Mouse (Mus musculus): Measurements from ENCODE around the gene Rnf20. TPM values are rescaled to one million over a fixed set of nuclear protein-coding genes. Genes with fewer than 3 reads are reported as not detected.

Gene Rnf20
- polyA plus RNA-seq, 1 experiment from 2014 or later, result 57.4 TPM

- WGBS, result 87% methylated on average over 6 of the region's 6 CpGs
- Histone ChIP-seq H3K4me1 (no peaks in the 10 kb centered on the region), H3K4me3 (no peak overlapping the region), H3K4me2 (no peak overlapping the region), H3K27me3 (replicated peaks) (no peaks in the 10 kb centered on the region), H3K27ac (no peak overlapping the region), H3K9me3 (no peaks in the 10 kb centered on the region), H3K36me3 (replicated peaks) (no peaks in the 10 kb centered on the region), H3K9ac (no peak overlapping the region)
- no peak for ATAC-seq (replicated peaks)
Observed at GRCm38 (mm10) chr4:49676071-49676470, 44.3 kb downstream of the Rnf20 start.

- no peak overlapping the region for H3K9ac ChIP-seq
- H3K9me3 ChIP-seq, result no peaks in the 10 kb centered on the region
- no peaks in the 10 kb centered on the region for H3K4me1 ChIP-seq
- H3K27ac ChIP-seq, result no peak overlapping the region
- no peaks in the 10 kb centered on the region for H3K27me3 ChIP-seq (replicated peaks)
- no peaks in the 10 kb centered on the region for H3K36me3 ChIP-seq (replicated peaks)
- ATAC-seq (replicated peaks), result no peak
- WGBS, result 81% methylated on average over 7 of the region's 7 CpGs
- no peak overlapping the region for H3K4me3 ChIP-seq
- no peak overlapping the region for H3K4me2 ChIP-seq
Observed at GRCm38 (mm10) chr4:49676790-49677189, 45.0 kb downstream of the Rnf20 start.

- ATAC-seq (replicated peaks), result no peak
- WGBS, result 94% methylated on average over 11 of the region's 11 CpGs
Observed at GRCm38 (mm10) chr4:49680171-49680875, 48.5 kb downstream of the Rnf20 start.

GRCm38 (mm10) chr4:49681812-49682211 lies 50.0 kb downstream of the Rnf20 start, which contains the start of gene Ppp3r2:
Gene Ppp3r2, minus strand, starts transcription at chr4:49682024.
- no peak within 1 kb of the TSS for H3K4me2 ChIP-seq
- no peaks in the 10 kb centered on the region for H3K9me3 ChIP-seq
- WGBS, result 91% methylated on average over 13 of the region's 13 CpGs
- no peaks in the 10 kb centered on the region for H3K4me1 ChIP-seq
- no peaks in the 10 kb centered on the region for H3K36me3 ChIP-seq (replicated peaks)
- H3K9ac ChIP-seq, result no peak within 1 kb of the TSS
- no peaks in the 10 kb centered on the region for H3K27me3 ChIP-seq (replicated peaks)
- H3K4me3 ChIP-seq, result no peak within 1 kb of the TSS
- ATAC-seq (replicated peaks), result no peak
- H3K27ac ChIP-seq, result no peak within 1 kb of the TSS

More at GRCm38 (mm10) chr4:49680171-49680875, 48.5 kb downstream of the Rnf20 start:
- H3K4me3 ChIP-seq, result no peak overlapping the region
- H3K27ac ChIP-seq, result no peak overlapping the region
- H3K4me2 ChIP-seq, result no peak overlapping the region
- no peaks in the 10 kb centered on the region for H3K4me1 ChIP-seq
- no peaks in the 10 kb centered on the region for H3K9me3 ChIP-seq
- H3K27me3 ChIP-seq (replicated peaks), result no peaks in the 10 kb centered on the region
- H3K9ac ChIP-seq, result no peak overlapping the region
- no peaks in the 10 kb centered on the region for H3K36me3 ChIP-seq (replicated peaks)

GRCm38 (mm10) chr4:49688594-49689288 lies 56.9 kb downstream of the Rnf20 start:
- H3K27me3 ChIP-seq (replicated peaks), result no peaks in the 10 kb centered on the region
- H3K4me3 ChIP-seq, result no peak overlapping the region
- no peaks in the 10 kb centered on the region for H3K9me3 ChIP-seq
- peak overlapping the region; percentile 55; the same call in 1 of the 2 replicates for H3K27ac ChIP-seq
- no peak overlapping the region for H3K9ac ChIP-seq
- H3K36me3 ChIP-seq (replicated peaks), result no peaks in the 10 kb centered on the region
- WGBS, result 13% methylated on average over 9 of the region's 9 CpGs
- peaks cover 7% of the 10 kb centered on the region for H3K4me1 ChIP-seq
- H3K4me2 ChIP-seq, result no peak overlapping the region
- ATAC-seq (replicated peaks), result peak; percentile 95

- no peak overlapping the region for H3K9ac ChIP-seq
- no peak overlapping the region for H3K4me2 ChIP-seq
- no peaks in the 10 kb centered on the region for H3K9me3 ChIP-seq
- H3K27ac ChIP-seq, result no peak overlapping the region
- H3K27me3 ChIP-seq (replicated peaks), result no peaks in the 10 kb centered on the region
- ATAC-seq (replicated peaks), result no peak
- WGBS, result 50% methylated on average over 12 of the region's 12 CpGs
- peaks cover 7% of the 10 kb centered on the region for H3K4me1 ChIP-seq
- no peak overlapping the region for H3K4me3 ChIP-seq
- no peaks in the 10 kb centered on the region for H3K36me3 ChIP-seq (replicated peaks)
Observed at GRCm38 (mm10) chr4:49691405-49692194, 59.8 kb downstream of the Rnf20 start.

Other genes with a start within 250 kb of the Rnf20 start
- gene Acnat2, start 223.9 kb upstream of the Rnf20 start, polyA plus RNA-seq (2015; fragmentation: Nextera tagmentation; extraction: Ambion mirVana), result not detected in 2 replicates
- not detected in 2 replicates for gene Acnat1, start 158.1 kb upstream of the Rnf20 start, polyA plus RNA-seq (2015; fragmentation: Nextera tagmentation; extraction: Ambion mirVana)
- not detected in 2 replicates for gene Baat, start 125.4 kb upstream of the Rnf20 start, polyA plus RNA-seq (2015; fragmentation: Nextera tagmentation; extraction: Ambion mirVana)
- 70.6 and 77.5 TPM in 2 replicates for gene Mrpl50, start 110.9 kb upstream of the Rnf20 start, polyA plus RNA-seq (2015; fragmentation: Nextera tagmentation; extraction: Ambion mirVana)
- gene Zfp189, start 110.8 kb upstream of the Rnf20 start, polyA plus RNA-seq (2015; fragmentation: Nextera tagmentation; extraction: Ambion mirVana), result 12.6 and 12.8 TPM in 2 replicates
- gene Aldob, start 82.5 kb upstream of the Rnf20 start, polyA plus RNA-seq (2015; fragmentation: Nextera tagmentation; extraction: Ambion mirVana), result 0.25 and 0.77 TPM in 2 replicates
- gene Tmem246, start 34.1 kb upstream of the Rnf20 start, polyA plus RNA-seq (2015; fragmentation: Nextera tagmentation; extraction: Ambion mirVana), result 107 and 108 TPM in 2 replicates
- gene Ppp3r2, start 50.0 kb downstream of the Rnf20 start, polyA plus RNA-seq (2015; fragmentation: Nextera tagmentation; extraction: Ambion mirVana), result 0.64 and 0.74 TPM in 2 replicates
- gene Grin3a, start 213.7 kb downstream of the Rnf20 start, polyA plus RNA-seq (2015; fragmentation: Nextera tagmentation; extraction: Ambion mirVana), result 27.5 and 29.8 TPM in 2 replicates